Mouse (Mus musculus) T-helper 2 cell (primary cell): ENCODE results near the gene Sufu.

ENCODE experiments used
- in situ Hi-C: fragments of 300-600 bp; cut with MboI, MseI; formaldehyde crosslinking; loops from one replicate; pipeline ENCODE4 v1.15.1; 2025; ENCODE audit warnings: high pct_unique_total_duplicates

The Sufu gene

DNA sequence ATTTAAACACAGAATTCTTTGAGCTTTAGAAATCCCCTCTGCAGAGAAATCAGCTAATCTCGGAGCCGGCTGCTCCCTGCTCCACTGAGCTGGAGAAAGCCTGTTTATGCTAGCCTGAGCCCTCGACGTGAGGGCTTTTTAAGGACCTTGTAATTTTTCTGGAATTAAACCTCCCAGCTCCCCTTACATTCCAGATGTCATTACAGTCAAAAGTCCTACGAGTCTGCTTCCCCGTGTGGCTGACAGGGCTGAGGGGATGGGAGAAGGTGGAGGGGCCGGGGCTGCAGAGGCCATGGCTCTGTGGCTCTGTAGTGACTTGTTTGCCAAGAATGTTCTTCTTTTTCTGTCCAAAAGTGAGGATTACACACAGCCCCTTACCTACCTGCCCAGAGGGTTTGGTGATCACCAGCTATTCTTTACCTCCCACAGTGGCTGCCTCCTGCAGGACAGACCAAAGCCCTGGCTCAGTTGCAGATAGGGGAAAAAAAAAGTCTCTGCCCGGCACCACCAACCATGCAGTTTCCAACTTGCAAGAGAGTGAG, 133.8 kb downstream of the Sufu start:
- in situ Hi-C loops, result loop anchor here (5.0 kb wide), 1 partner anchor 42 kb away; the partner anchor contains the start of genes Arl3 and Sfxn2

DNA sequence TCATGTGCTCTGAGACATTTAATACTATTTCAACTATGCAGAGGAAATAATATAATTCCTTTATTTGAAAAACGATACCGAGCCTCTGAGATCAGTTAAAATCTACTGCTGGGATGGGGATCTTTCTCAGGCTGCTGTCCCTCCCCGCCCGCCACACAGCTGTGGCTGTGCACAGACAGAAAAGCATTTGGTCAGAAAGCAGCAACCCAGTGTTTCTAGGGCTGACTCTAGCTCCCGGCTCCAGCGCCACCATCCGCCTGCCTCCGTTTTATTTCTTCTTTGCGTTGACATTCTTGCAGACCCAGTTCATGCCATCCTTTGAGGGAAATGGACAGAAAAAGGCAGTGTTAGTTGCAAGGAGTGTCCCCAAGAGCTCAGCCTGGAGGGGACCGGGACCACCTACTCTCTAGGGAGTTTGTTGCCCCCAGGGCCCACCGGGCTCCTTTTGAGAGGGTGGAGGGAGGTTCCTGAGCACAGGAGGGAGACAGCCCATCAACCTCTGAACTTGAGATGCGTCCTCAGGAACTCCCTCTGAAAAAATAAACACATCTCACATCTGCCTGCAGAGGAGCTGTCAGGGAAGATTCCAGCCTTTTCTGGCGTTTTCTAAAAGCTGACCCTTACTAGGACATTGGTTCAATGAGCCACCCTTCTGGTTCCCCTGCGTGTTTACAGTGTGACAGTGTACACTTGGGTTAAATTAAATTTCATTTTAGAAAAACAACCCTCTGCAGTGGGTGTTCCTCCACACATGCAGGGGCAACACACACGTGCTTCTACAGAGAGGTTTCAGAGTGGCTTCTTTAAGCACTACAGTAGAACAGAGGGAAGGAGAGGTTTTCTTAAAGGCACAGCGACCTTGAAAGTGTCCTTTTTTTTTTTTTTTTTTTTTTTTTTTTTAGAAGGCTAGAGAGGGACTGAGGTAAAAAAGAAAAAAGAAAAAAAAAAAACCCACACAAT, 134.7 kb downstream of the Sufu start:
- in situ Hi-C loops, result loop anchor here (5.0 kb wide), 1 partner anchor 41 kb away; the partner anchor contains the start of genes Arl3 and Sfxn2

DNA sequence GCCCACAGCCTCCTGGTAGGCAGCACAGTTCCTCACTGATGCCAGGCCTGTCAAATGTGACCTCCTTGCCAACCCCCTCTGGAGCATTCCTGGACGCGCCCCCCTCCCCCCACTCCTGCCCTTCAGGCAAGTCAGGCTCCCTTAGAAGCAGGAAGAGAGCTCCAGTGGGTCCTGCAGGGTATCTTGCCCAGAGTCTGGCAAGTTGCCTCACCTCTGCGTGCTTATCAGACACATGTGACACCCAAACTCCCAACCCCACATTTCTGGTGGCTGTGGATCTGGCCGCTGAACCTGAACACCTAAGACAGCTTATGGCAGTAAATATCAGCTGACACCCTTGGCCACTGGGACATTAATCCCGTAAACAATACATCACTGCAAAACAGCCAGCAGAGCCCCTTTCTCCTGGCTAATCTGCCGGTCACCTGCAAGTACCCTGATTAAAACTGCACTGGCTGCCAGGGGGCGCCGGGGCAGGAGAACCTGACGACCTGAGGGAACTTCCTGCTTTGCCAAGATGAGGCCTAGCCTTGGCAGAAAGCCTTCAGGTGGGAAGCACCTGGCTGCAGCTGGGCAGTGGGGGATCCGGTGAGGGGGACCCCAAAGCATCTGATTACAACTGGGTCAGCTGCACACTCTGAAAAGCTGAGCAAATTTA, 135.5 kb downstream of the Sufu start:
- in situ Hi-C loops, result loop anchor here (5.0 kb wide), 1 partner anchor 40 kb away; the partner anchor contains the start of genes Arl3 and Sfxn2

DNA sequence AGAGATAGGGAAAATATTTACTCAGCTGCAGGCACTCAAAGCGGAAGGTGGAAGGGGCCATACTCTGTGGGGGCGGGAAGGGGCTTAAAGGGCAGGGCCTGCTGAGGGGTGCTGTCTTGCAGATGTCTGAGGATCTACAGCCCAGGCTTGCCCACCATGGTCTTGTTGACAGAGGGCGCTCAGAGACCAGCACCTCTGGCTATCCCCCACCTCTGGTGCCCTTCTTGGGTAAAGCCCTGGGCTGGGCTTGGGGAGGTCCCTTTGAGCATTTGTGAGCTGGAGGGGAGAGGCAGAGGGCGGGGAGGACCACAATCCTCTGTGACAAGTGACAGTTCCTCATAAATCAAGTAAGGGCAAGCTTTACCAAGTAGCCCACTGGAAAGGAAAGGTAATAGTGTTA, 136.4 kb downstream of the Sufu start:
- in situ Hi-C loops, result loop anchor here (5.0 kb wide), 1 partner anchor 39 kb away; the partner anchor contains the start of genes Arl3 and Sfxn2

- in situ Hi-C loops, result loop anchor here (5.0 kb wide), 1 partner anchor 39 kb away; the partner anchor contains the start of genes Arl3 and Sfxn2
These were observed 136.8 kb downstream of the Sufu start for GRCm38 (mm10) chr19:46533525-46533924.

- in situ Hi-C loops, result loop anchor here (5.0 kb wide), 1 partner anchor 38 kb away; the partner anchor contains the start of genes Arl3 and Sfxn2
These were observed 137.9 kb downstream of the Sufu start for GRCm38 (mm10) chr19:46534542-46535098.

DNA sequence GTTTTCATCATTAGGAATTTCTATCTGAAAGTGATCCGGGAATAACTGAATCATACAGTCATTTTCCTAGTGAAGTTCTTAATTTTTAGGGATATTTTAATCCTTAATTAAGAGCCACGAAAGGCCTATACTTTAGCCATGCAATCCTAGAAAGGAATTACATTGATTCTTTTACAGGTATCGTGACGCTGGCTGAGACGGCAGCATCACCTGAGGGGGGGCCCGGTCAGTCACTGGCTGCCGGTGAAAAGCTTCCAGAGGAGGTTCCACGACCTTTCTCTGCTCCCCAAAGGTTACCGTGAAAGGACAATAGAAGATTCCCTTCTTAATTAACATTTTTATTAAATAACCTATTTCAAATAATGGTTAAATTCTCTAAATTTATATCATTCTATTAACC, 140.7 kb downstream of the Sufu start:
- in situ Hi-C loops, result no loop called here

GRCm38 (mm10) chr19:46538213-46538612, 141.5 kb downstream of the Sufu start:
- in situ Hi-C loops, result no loop called here
